Comparison of ENCODE assay signal across 8 mouse cellular contexts in the genomic region with DNA sequence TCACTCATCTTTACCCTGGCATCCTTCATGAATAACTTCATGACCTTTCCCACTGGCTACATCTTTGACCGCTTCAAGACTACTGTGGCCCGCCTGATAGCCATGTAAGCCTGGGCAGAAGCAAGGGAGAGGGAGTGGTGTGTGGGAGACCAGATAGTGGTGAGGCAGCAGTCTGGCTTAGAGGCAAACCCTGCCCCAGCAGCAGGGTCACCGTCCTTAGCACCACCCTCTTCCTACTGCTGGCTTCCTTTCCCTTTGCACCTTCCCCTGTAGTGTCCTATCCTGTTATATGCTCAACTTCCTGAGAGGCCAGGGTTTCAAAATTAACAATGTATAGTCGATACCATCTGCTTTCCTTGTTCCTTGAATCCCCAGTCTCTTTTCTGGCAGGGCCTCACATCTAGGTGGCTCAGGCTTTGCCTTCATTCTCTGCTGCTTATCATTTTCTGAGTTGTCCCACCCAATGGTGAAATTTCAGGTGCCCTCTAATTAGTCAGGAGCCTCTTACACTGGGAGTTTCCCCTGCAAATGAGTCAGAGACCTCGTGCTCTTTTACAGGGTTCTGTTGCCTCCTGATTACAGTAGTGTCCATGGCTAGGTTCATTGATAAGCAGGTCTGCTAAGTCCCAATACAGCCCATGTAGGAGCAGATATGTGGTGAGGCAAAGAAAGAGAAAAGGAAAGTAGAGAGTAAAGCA. TPM values are rescaled to one million over a fixed set of nuclear protein-coding genes. Genes with fewer than 3 reads are reported as not detected.
DNase-seq lines count a peak whose midpoint lies in the region; ATAC-seq lines count a peak whose summit lies in the region.

No protein-coding gene starts in this region.

- ATAC-seq in embryonic facial prominence, embryonic 13.5 days (ENCODE audit: insufficient number of reproducible peaks, insufficient read depth, low FRiP score, low TSS enrichment, low read depth) = no peak
- peak; percentile 83 for ATAC-seq in intestine, embryonic 15.5 days
- peak; percentile 51; the same call in 1 of the 2 replicates for ATAC-seq in stomach, embryonic 14.5 days (ENCODE audit: insufficient number of reproducible peaks, insufficient read depth, low FRiP score, low read depth)

- peak overlapping the region; percentile 65 for H3K4me2 ChIP-seq in embryonic facial prominence, embryonic 13.5 days
- H3K4me2 ChIP-seq in intestine, embryonic 15.5 days (replicated peaks) = peak overlapping the region; percentile 67
- H3K4me2 ChIP-seq in stomach, embryonic 14.5 days (replicated peaks; ENCODE audit: low read depth, low read length) = peak overlapping the region; percentile 67

- no peak overlapping the region for H3K27ac ChIP-seq in embryonic facial prominence, embryonic 13.5 days
- H3K27ac ChIP-seq in intestine, embryonic 15.5 days = peak overlapping the region; percentile 57
- H3K27ac ChIP-seq in stomach, embryonic 14.5 days (ENCODE audit: low read length) = no peak overlapping the region; the same call in 1 of the 2 replicates

- H3K4me3 ChIP-seq in embryonic facial prominence, embryonic 13.5 days = peak overlapping the region; percentile 54
- peak overlapping the region; percentile 53 for H3K4me3 ChIP-seq in intestine, embryonic 15.5 days (replicated peaks)
- H3K4me3 ChIP-seq in stomach, embryonic 14.5 days (ENCODE audit: low read depth, low read length) = peak overlapping the region; percentile 42; the same call in 1 of the 2 replicates

- DNase-seq in embryo, embryonic 10.5 days (ENCODE audit: low spot score) = peak; percentile 16
- no peak for DNase-seq in embryo, embryonic 9.5 days (ENCODE audit: extremely low spot score)
- peak; percentile 54 to 69 for DNase-seq in lung, adult 18-20 months
- no peak for DNase-seq in cerebellum, adult 9-10 months
- no peak for DNase-seq in urinary bladder, adult 18-20 months (ENCODE audit: low spot score in 2 of 2)

- peaks cover 23% of the 10 kb centered on the region for H3K4me1 ChIP-seq in embryonic facial prominence, embryonic 13.5 days
- H3K4me1 ChIP-seq in intestine, embryonic 15.5 days (replicated peaks) = peaks cover 19% of the 10 kb centered on the region
- peaks cover 11% of the 10 kb centered on the region; the same call in 1 of the 2 replicates for H3K4me1 ChIP-seq in stomach, embryonic 14.5 days (ENCODE audit: control insufficient read depth, insufficient read depth, low read length)

- 88% methylated on average over 5 of the region's 5 CpGs for WGBS in embryonic facial prominence, embryonic 13.5 days
- 48% methylated on average over 5 of the region's 5 CpGs for WGBS in intestine, embryonic 15.5 days
- WGBS in stomach, embryonic 14.5 days = 66% methylated on average over 5 of the region's 5 CpGs

- H3K27me3 ChIP-seq in embryonic facial prominence, embryonic 13.5 days = no peaks in the 10 kb centered on the region
- no peaks in the 10 kb centered on the region for H3K27me3 ChIP-seq in intestine, embryonic 15.5 days (replicated peaks)
- no peaks in the 10 kb centered on the region for H3K27me3 ChIP-seq in stomach, embryonic 14.5 days (ENCODE audit: control insufficient read depth, insufficient read depth, low read length)

- peaks cover 5% of the 10 kb centered on the region; the same call in 1 of the 2 replicates for H3K36me3 ChIP-seq in embryonic facial prominence, embryonic 13.5 days
- H3K36me3 ChIP-seq in intestine, embryonic 15.5 days = 0 out of 2 replicates have a peak, but pooled peaks cover 2% of the 10 kb centered on the region
- H3K36me3 ChIP-seq in stomach, embryonic 14.5 days (ENCODE audit: control insufficient read depth, insufficient read depth, low read length) = no peaks in the 10 kb centered on the region; the same call in 1 of the 2 replicates

- H3K9me3 ChIP-seq in embryonic facial prominence, embryonic 13.5 days = no peaks in the 10 kb centered on the region
- no peaks in the 10 kb centered on the region for H3K9me3 ChIP-seq in intestine, embryonic 15.5 days
- no peaks in the 10 kb centered on the region for H3K9me3 ChIP-seq in stomach, embryonic 14.5 days (ENCODE audit: control insufficient read depth, low read depth, low read length)

- peak overlapping the region; percentile 77; the same call in 1 of the 2 replicates for H3K9ac ChIP-seq in embryonic facial prominence, embryonic 13.5 days
- H3K9ac ChIP-seq in intestine, embryonic 15.5 days = peak overlapping the region; percentile 36; the same call in 1 of the 2 replicates
- no peak overlapping the region for H3K9ac ChIP-seq in stomach, embryonic 14.5 days (replicated peaks; ENCODE audit: low read depth, low read length)

RNA-seq across cellular contexts. Expression of a gene that starts 2.0 kb away (rescaled TPM):
- polyA plus RNA-seq in embryonic facial prominence, embryonic 13.5 days (2015; fragmentation: Nextera tagmentation; extraction: Ambion mirVana) = 32.7 and 33.0 TPM in 2 replicates
- 45.4 and 48.2 TPM in 2 replicates for polyA plus RNA-seq in intestine, embryonic 15.5 days (2015; fragmentation: Nextera tagmentation; extraction: Ambion mirVana)
- polyA plus RNA-seq in stomach, embryonic 14.5 days (2014; fragmentation: Nextera tagmentation; extraction: Ambion mirVana) = 40.4 and 40.5 TPM in 2 replicates

RNA-seq across cellular contexts. Expression of a gene that starts 41.9 kb away (rescaled TPM):
- 0.44 and 0.94 TPM in 2 replicates for polyA plus RNA-seq in embryonic facial prominence, embryonic 13.5 days (2015; fragmentation: Nextera tagmentation; extraction: Ambion mirVana)
- 0.48 and 0.75 TPM in 2 replicates for polyA plus RNA-seq in intestine, embryonic 15.5 days (2015; fragmentation: Nextera tagmentation; extraction: Ambion mirVana)
- 0.42 TPM in 1 of 2 replicates, not detected in the other for polyA plus RNA-seq in stomach, embryonic 14.5 days (2014; fragmentation: Nextera tagmentation; extraction: Ambion mirVana)

RNA-seq across cellular contexts. Expression of a gene that starts 49.6 kb away (rescaled TPM):
- polyA plus RNA-seq in embryonic facial prominence, embryonic 13.5 days (2015; fragmentation: Nextera tagmentation; extraction: Ambion mirVana) = 0.66 TPM in 1 of 2 replicates, not detected in the other
- polyA plus RNA-seq in intestine, embryonic 15.5 days (2015; fragmentation: Nextera tagmentation; extraction: Ambion mirVana) = not detected in 2 replicates
- polyA plus RNA-seq in stomach, embryonic 14.5 days (2014; fragmentation: Nextera tagmentation; extraction: Ambion mirVana) = 0.60 TPM in 1 of 2 replicates, not detected in the other

RNA-seq across cellular contexts. Expression of a gene that starts 51.9 kb away (rescaled TPM):
- polyA plus RNA-seq in embryonic facial prominence, embryonic 13.5 days (2015; fragmentation: Nextera tagmentation; extraction: Ambion mirVana) = 1.0 and 1.3 TPM in 2 replicates
- polyA plus RNA-seq in intestine, embryonic 15.5 days (2015; fragmentation: Nextera tagmentation; extraction: Ambion mirVana) = 1.2 and 1.7 TPM in 2 replicates
- polyA plus RNA-seq in stomach, embryonic 14.5 days (2014; fragmentation: Nextera tagmentation; extraction: Ambion mirVana) = 0.59 and 0.74 TPM in 2 replicates

Comparison
In these comparisons a context has a peak if more than half of its experiments do, and no peak if none do; other contexts are left out.
1. DNase-seq: peak in embryo, embryonic 10.5 days (single experiment) and lung, adult 18-20 months (2 of 2); none in embryo, embryonic 9.5 days (single experiment), cerebellum, adult 9-10 months (single experiment) and urinary bladder, adult 18-20 months (0 of 2).
2. Peak in every context shown above with its lines, with median percentiles within 50 percentile points of each other: H3K4me2 ChIP-seq and H3K4me3 ChIP-seq.